Mouse (Mus musculus): ENCODE measurements around the gene Hs3st2. TPM values are rescaled to one million over a fixed set of nuclear protein-coding genes. Genes with fewer than 3 reads are reported as not detected.

The Hs3st2 gene
- polyA plus RNA-seq, 1 experiment = not detected

GRCm38 (mm10) chr7:121394875-121395274 lies 3.2 kb downstream of the Hs3st2 start:
- H3ac ChIP-seq (ENCODE audit: control insufficient read depth, insufficient read length, low read depth) = no peak overlapping the region
- H3K79me2 ChIP-seq (ENCODE audit: control insufficient read depth, insufficient read depth) = no peaks in the 10 kb centered on the region
- no peak for TF ChIP-seq USF1 (IDR thresholded peaks at IDR 0.05; ENCODE audit: low read depth)
- TF ChIP-seq CEBPB (IDR thresholded peaks at IDR 0.05; ENCODE audit: low read depth) = no peak
- TF ChIP-seq MYOG (IDR thresholded peaks at IDR 0.05; ENCODE audit: control insufficient read depth, extremely low read depth, insufficient read length) = no peak
- no peak for TF ChIP-seq MAX (IDR thresholded peaks at IDR 0.05)
- TF ChIP-seq CTCF (IDR thresholded peaks at IDR 0.05; ENCODE audit: control insufficient read depth, insufficient read depth, insufficient read length) = no peak
- TF ChIP-seq FOSL1 (IDR thresholded peaks at IDR 0.05; ENCODE audit: insufficient read depth, low read length, poor library complexity, severe bottlenecking) = no peak
- TF ChIP-seq MYOD1 (IDR thresholded peaks at IDR 0.05; ENCODE audit: control insufficient read depth, insufficient read length, low read depth) = no peak
- no peaks in the 10 kb centered on the region for H3K27me3 ChIP-seq (ENCODE audit: control insufficient read depth, insufficient read depth, insufficient read length)
- no peak overlapping the region for H3K4me3 ChIP-seq (ENCODE audit: insufficient read depth, poor library complexity, severe bottlenecking)
- no peaks in the 10 kb centered on the region for H3K36me3 ChIP-seq (ENCODE audit: control insufficient read depth, insufficient read depth)
- H3K79me3 ChIP-seq (ENCODE audit: low read depth) = no peaks in the 10 kb centered on the region

GRCm38 (mm10) chr7:121410716-121411506 lies 19.3 kb downstream of the Hs3st2 start:
- no peaks in the 10 kb centered on the region for H3K36me3 ChIP-seq (ENCODE audit: control insufficient read depth, insufficient read depth)
- no peaks in the 10 kb centered on the region for H3K79me3 ChIP-seq (ENCODE audit: low read depth)
- H3K4me3 ChIP-seq (ENCODE audit: insufficient read depth, poor library complexity, severe bottlenecking) = no peak overlapping the region
- H3ac ChIP-seq (ENCODE audit: control insufficient read depth, insufficient read length, low read depth) = no peak overlapping the region
- H3K27me3 ChIP-seq (ENCODE audit: control insufficient read depth, insufficient read depth, insufficient read length) = no peaks in the 10 kb centered on the region
- TF ChIP-seq FOSL1 (IDR thresholded peaks at IDR 0.05; ENCODE audit: insufficient read depth, low read length, poor library complexity, severe bottlenecking) = no peak
- no peak for TF ChIP-seq CTCF (IDR thresholded peaks at IDR 0.05; ENCODE audit: control insufficient read depth, insufficient read depth, insufficient read length)
- TF ChIP-seq MAX (IDR thresholded peaks at IDR 0.05) = no peak
- TF ChIP-seq MYOG (IDR thresholded peaks at IDR 0.05; ENCODE audit: control insufficient read depth, extremely low read depth, insufficient read length) = no peak
- TF ChIP-seq CEBPB (IDR thresholded peaks at IDR 0.05; ENCODE audit: low read depth) = no peak
- TF ChIP-seq USF1 (IDR thresholded peaks at IDR 0.05; ENCODE audit: low read depth) = no peak
- no peak for TF ChIP-seq MYOD1 (IDR thresholded peaks at IDR 0.05; ENCODE audit: control insufficient read depth, insufficient read length, low read depth)
- no peaks in the 10 kb centered on the region for H3K79me2 ChIP-seq (ENCODE audit: control insufficient read depth, insufficient read depth)

DNA sequence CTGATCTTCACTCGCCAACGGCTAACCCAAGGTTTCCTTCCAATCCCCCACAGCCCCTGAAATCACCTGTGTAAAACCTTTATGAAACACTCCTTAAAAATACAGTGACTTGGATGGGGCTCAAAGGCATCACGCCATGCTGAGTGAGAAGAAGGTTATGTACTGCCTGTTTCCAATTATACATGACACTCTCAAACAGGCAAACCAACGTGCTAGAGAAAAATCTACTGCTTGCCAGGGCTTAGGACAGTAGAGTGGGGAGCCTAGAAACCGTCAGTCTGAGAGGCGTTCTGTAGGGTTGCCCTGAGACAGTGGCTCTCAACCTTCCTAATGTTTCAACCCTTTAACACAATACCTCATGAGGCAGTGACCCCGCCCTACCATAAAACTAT lies 19.8 kb downstream of the Hs3st2 start:
- Histone ChIP-seq H3K79me2 (ENCODE audit: control insufficient read depth, insufficient read depth) (no peaks in the 10 kb centered on the region), H3ac (ENCODE audit: control insufficient read depth, insufficient read length, low read depth) (no peak overlapping the region), H3K79me3 (ENCODE audit: low read depth) (no peaks in the 10 kb centered on the region), H3K36me3 (ENCODE audit: control insufficient read depth, insufficient read depth) (no peaks in the 10 kb centered on the region), H3K27me3 (ENCODE audit: control insufficient read depth, insufficient read depth, insufficient read length) (no peaks in the 10 kb centered on the region), H3K4me3 (ENCODE audit: insufficient read depth, poor library complexity, severe bottlenecking) (no peak overlapping the region)
- TF ChIP-seq MAX (IDR thresholded peaks at IDR 0.05) (no peak), USF1 (IDR thresholded peaks at IDR 0.05; ENCODE audit: low read depth) (no peak), FOSL1 (IDR thresholded peaks at IDR 0.05; ENCODE audit: insufficient read depth, low read length, poor library complexity, severe bottlenecking) (no peak), MYOD1 (IDR thresholded peaks at IDR 0.05; ENCODE audit: control insufficient read depth, insufficient read length, low read depth) (no peak), CTCF (IDR thresholded peaks at IDR 0.05; ENCODE audit: control insufficient read depth, insufficient read depth, insufficient read length) (no peak), MYOG (IDR thresholded peaks at IDR 0.05; ENCODE audit: control insufficient read depth, extremely low read depth, insufficient read length) (no peak), CEBPB (IDR thresholded peaks at IDR 0.05; ENCODE audit: low read depth) (no peak)

DNA sequence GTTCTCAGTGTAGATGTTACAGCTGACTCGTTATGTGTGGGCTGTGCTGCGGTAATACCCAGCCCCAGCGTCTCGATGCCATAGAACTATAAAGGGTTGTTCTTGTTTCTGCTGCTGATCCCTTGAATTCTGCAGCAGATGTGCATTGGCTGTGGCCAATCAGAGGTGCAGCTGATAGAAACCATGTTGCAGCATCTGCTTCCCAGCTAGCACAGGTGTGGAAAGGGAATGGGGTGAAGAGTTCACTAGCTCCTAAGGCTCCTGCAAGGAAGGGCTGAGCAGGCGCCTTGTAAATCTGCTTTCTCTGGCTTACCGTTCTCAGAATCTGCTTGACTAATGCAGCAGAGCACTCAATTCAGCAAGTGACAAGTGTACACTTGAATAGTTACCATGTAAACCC lies 45.2 kb downstream of the Hs3st2 start:
- TF ChIP-seq CEBPB (IDR thresholded peaks at IDR 0.05; ENCODE audit: low read depth) (no peak), FOSL1 (IDR thresholded peaks at IDR 0.05; ENCODE audit: insufficient read depth, low read length, poor library complexity, severe bottlenecking) (no peak), MAX (IDR thresholded peaks at IDR 0.05) (no peak), USF1 (IDR thresholded peaks at IDR 0.05; ENCODE audit: low read depth) (no peak), CTCF (IDR thresholded peaks at IDR 0.05; ENCODE audit: control insufficient read depth, insufficient read depth, insufficient read length) (no peak), MYOG (IDR thresholded peaks at IDR 0.05; ENCODE audit: control insufficient read depth, extremely low read depth, insufficient read length) (no peak), MYOD1 (IDR thresholded peaks at IDR 0.05; ENCODE audit: control insufficient read depth, insufficient read length, low read depth) (no peak)

DNA sequence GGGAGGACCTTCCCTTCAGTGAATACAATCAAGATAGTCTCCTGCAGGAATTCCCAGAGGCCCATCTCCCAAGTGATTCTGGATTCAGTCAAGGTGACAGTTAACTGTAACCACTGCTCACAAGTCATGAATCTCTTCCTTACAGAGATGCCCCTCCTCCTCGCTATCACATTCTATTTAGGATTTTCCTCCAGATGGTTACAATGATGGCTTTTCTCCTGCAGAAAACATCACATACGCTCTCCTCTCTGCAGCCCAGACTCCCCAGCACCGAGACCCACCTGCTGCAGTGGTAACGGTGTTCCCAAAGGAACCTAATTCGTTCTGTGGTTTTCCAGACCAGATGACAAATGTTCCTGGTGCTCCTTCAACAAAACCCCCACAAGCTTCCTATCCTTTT lies 49.5 kb downstream of the Hs3st2 start:
- TF ChIP-seq FOSL1 (IDR thresholded peaks at IDR 0.05; ENCODE audit: insufficient read depth, low read length, poor library complexity, severe bottlenecking) (no peak), MYOD1 (IDR thresholded peaks at IDR 0.05; ENCODE audit: control insufficient read depth, insufficient read length, low read depth) (no peak), MYOG (IDR thresholded peaks at IDR 0.05; ENCODE audit: control insufficient read depth, extremely low read depth, insufficient read length) (no peak), USF1 (IDR thresholded peaks at IDR 0.05; ENCODE audit: low read depth) (no peak), CEBPB (IDR thresholded peaks at IDR 0.05; ENCODE audit: low read depth) (no peak), CTCF (IDR thresholded peaks at IDR 0.05; ENCODE audit: control insufficient read depth, insufficient read depth, insufficient read length) (no peak)
- Histone ChIP-seq H3ac (ENCODE audit: control insufficient read depth, insufficient read length, low read depth) (no peak overlapping the region), H3K79me2 (ENCODE audit: control insufficient read depth, insufficient read depth) (no peaks in the 10 kb centered on the region), H3K79me3 (ENCODE audit: low read depth) (no peaks in the 10 kb centered on the region), H3K27me3 (ENCODE audit: control insufficient read depth, insufficient read depth, insufficient read length) (no peaks in the 10 kb centered on the region), H3K4me3 (ENCODE audit: insufficient read depth, poor library complexity, severe bottlenecking) (no peak overlapping the region), H3K36me3 (ENCODE audit: control insufficient read depth, insufficient read depth) (no peaks in the 10 kb centered on the region)

More for the DNA sequence above, 45.2 kb downstream of the Hs3st2 start:
- Histone ChIP-seq H3K36me3 (ENCODE audit: control insufficient read depth, insufficient read depth) (no peaks in the 10 kb centered on the region), H3K4me3 (ENCODE audit: insufficient read depth, poor library complexity, severe bottlenecking) (no peak overlapping the region), H3K27me3 (ENCODE audit: control insufficient read depth, insufficient read depth, insufficient read length) (no peaks in the 10 kb centered on the region), H3K79me3 (ENCODE audit: low read depth) (no peaks in the 10 kb centered on the region), H3K79me2 (ENCODE audit: control insufficient read depth, insufficient read depth) (no peaks in the 10 kb centered on the region), H3ac (ENCODE audit: control insufficient read depth, insufficient read length, low read depth) (no peak overlapping the region)
